Mouse (Mus musculus) hindbrain, postnatal 0 days (tissue): ENCODE results near the gene Srgap3. TPM values are rescaled to one million over a fixed set of nuclear protein-coding genes. Genes with fewer than 3 reads are reported as not detected.
A peak's percentile ranks its signal among the peaks of the same experiment; 100 is the strongest.

Experiments
- ATAC-seq: fragments of 200-750 bp; cut with Nextera tagmentation; 2 replicates; pipeline ENCODE4 v1.8.0; 2017; ENCODE audit warnings: mild to moderate bottlenecking, moderate TSS enrichment, moderate library complexity
- DNase-seq: peaks from one replicate; pipeline ENCODE4 v3.0.0-alpha.2; 2015; ENCODE audit warnings: low spot score
- H3K27ac ChIP-seq: fragments of 300-500 bp; sonication (generic); 2 replicates; pipeline ENCODE4 v1.5.1; 2014; ENCODE audit warnings: mild to moderate bottlenecking
- H3K27me3 ChIP-seq: fragments of 300-500 bp; sonication (generic); 2 replicates; pipeline ENCODE4 v1.6.1; 2014; ENCODE audit warnings: low read length, mixed read lengths; ENCODE audit not compliant: insufficient read depth
- H3K36me3 ChIP-seq: fragments of 300-500 bp; sonication (generic); 2 replicates; pipeline ENCODE4 v1.6.1; 2014; ENCODE audit warnings: low read length, mixed read lengths; ENCODE audit not compliant: insufficient read depth
- H3K4me1 ChIP-seq: fragments of 300-500 bp; sonication (generic); 2 replicates; pipeline ENCODE4 v1.6.1; 2014; ENCODE audit warnings: antibody characterized with exemption, low read length, mixed read lengths; ENCODE audit not compliant: insufficient read depth
- H3K4me2 ChIP-seq: fragments of 300-500 bp; sonication (generic); 2 replicates; pipeline ENCODE4 v1.6.1; 2014; ENCODE audit warnings: low read depth, mild to moderate bottlenecking, low read length, moderate library complexity, mixed read lengths
- H3K4me3 ChIP-seq: fragments of 300-500 bp; sonication (generic); 2 replicates; pipeline ENCODE4 v1.5.1; 2014; ENCODE audit warnings: low read length
- H3K9ac ChIP-seq: fragments of 300-500 bp; sonication (generic); replicated peaks from 2 replicates; pipeline ENCODE4 v1.6.1; 2014; ENCODE audit warnings: mild to moderate bottlenecking, low read length, moderate library complexity, mixed read lengths
- H3K9me3 ChIP-seq: fragments of 300-500 bp; sonication (generic); 2 replicates; pipeline ENCODE4 v1.6.1; 2016; ENCODE audit warnings: low read length, mixed read lengths
- CTCF ChIP-seq: IDR thresholded peaks from 2 replicates; pipeline ENCODE4 v1.5.1; 2016; ENCODE audit warnings: antibody characterized with exemption, control low read depth, low read depth
- WGBS: fragments of 180-500 bp; shearing (Covaris S2); extraction: QIAGEN DNeasy Blood & Tissue Kit; methylation state at CpG from one replicate; pipeline ENCODE4 v1.1.7; 2014; 5-methylcytosine and 5-hydroxymethylcytosine counted together
- polyA plus RNA-seq: library from polyadenylated mRNA; unstranded; fragments of >200 nt; fragmentation: Nextera tagmentation; extraction: Ambion mirVana; gene quantifications from 2 replicates; pipeline ENCODE4 v1.2.1, GENCODE M21; 2015
- total RNA-seq: library from RNA; depleted of rRNA; stranded (reverse); fragments of >200 nt; gene quantifications from 2 replicates; pipeline ENCODE4 v1.2.3, GENCODE M21; 2014

Srgap3 gene
- total and polyA plus RNA-seq, 2 experiments from 2014 or later = 23.7 to 55.8 TPM

DNA sequence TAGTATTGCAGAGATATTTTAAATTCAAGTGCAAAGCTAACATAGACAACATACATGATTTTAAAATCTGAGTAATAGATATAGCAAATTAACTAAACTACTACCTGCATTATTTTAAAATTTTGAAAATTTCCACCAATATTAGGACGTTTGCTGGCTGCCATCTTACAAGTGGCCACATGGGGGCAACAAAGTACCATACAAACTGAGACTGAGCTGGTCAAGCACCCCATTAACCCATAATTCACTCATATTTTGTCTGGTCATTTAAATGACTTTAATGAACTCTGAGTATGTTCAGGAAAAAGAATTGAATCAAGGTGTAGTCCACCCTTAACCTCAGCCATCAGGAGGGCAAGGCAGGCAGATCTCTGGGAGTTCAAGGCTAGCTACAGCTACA, 246.7 kb downstream of the Srgap3 start:
- Histone ChIP-seq H3K9me3 (no peaks in the 10 kb centered on the region), H3K36me3 (no peaks in the 10 kb centered on the region), H3K4me3 (no peak overlapping the region), H3K9ac (no peak overlapping the region), H3K4me2 (no peak overlapping the region), H3K4me1 (no peaks in the 10 kb centered on the region), H3K27ac (no peak overlapping the region), H3K27me3 (no peaks in the 10 kb centered on the region)
- peak; percentile 89 for TF ChIP-seq CTCF
- 0% methylated on average over 1 of the region's 1 CpGs for WGBS
- peak; percentile 69 for DNase-seq
- ATAC-seq = no peak

DNA sequence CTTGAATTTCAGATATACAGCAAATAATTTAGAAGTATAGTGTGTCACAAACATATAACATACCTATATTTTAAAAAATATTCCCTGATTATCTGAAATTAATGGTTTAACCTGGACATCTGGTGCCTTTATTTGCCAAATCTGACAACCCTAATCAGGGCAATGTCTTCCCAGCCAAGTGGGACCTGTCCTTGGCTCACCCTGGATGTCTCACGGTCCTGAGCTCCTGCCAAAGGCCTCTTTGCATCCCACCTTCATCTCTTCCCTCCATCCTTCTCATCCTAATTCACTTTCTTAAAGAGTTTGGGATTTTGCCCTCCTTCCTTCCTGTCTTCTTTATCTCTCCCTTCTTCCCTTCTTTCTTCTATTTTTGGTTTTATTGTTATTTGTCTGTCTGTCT, 248.0 kb downstream of the Srgap3 start:
- no peak for ATAC-seq
- DNase-seq = no peak
- no peak overlapping the region for H3K9ac ChIP-seq
- H3K27ac ChIP-seq = no peak overlapping the region
- no peaks in the 10 kb centered on the region for H3K27me3 ChIP-seq
- H3K9me3 ChIP-seq = no peaks in the 10 kb centered on the region
- no peaks in the 10 kb centered on the region for H3K4me1 ChIP-seq
- TF ChIP-seq CTCF = no peak
- H3K4me2 ChIP-seq = no peak overlapping the region
- 42% methylated on average over 1 of the region's 1 CpGs for WGBS
- no peak overlapping the region for H3K4me3 ChIP-seq
- H3K36me3 ChIP-seq = no peaks in the 10 kb centered on the region

DNA sequence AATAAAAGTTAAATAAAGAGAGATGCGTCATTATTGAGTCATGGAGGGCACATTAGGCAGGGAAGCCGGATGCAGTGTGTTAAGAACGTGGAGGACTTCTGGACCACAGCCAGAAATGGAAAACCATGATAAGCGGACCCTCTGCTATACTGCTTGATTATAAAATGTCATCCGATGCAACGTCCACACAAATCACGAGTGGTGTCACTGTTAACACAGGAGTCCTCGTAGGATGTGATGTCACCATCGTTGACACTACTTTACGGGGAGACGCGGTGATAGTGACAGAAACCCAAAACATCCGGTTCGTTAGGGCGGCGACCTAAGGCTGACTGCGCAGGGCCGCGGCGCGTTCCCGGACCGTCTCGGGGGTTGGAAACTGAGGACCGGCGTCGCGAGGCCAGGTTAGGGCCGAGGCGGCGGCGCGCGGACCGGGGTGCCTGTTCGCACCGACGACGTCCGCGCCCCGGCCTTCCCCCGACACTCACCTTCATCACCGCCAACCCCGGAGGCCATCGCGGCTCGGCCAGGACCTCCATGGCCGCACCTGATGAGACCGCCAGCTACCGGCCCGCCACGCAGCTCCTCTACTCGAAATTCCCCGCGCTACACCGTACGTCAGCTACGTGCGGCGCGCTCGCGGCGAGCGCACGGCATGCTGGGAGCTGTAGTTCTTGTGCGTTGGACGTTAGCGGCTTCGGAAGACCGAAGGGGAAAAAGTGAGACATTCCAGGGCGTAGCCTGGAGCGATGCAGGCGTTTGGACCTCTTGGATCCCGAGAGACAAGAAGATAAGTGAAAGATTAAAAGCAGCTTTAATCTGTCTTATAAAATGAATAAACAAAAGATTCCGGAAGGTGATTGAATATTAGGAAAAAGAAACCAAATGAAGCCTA, 250.8 kb downstream of the Srgap3 start, which contains the start of gene Rad18:
Gene Rad18, minus strand, starts transcription at position 631 of the 895 bp plus-strand sequence.
- H3K4me1 ChIP-seq = no peaks in the 10 kb centered on the region
- H3K4me2 ChIP-seq = peak within 1 kb of the TSS; percentile 87
- peak within 1 kb of the TSS; percentile 71 for H3K4me3 ChIP-seq
- no peaks in the 10 kb centered on the region for H3K27me3 ChIP-seq
- no peaks in the 10 kb centered on the region for H3K36me3 ChIP-seq
- ATAC-seq (peak; percentile 95), DNase-seq (peak; percentile 95)
- H3K27ac ChIP-seq = peak within 1 kb of the TSS; percentile 34; the same call in 1 of the 2 replicates
- TF ChIP-seq CTCF = no peak
- H3K9me3 ChIP-seq = no peaks in the 10 kb centered on the region
- under 1% methylated on average over 77 of the region's 77 CpGs for WGBS
- H3K9ac ChIP-seq = peak within 1 kb of the TSS; percentile 60

DNA sequence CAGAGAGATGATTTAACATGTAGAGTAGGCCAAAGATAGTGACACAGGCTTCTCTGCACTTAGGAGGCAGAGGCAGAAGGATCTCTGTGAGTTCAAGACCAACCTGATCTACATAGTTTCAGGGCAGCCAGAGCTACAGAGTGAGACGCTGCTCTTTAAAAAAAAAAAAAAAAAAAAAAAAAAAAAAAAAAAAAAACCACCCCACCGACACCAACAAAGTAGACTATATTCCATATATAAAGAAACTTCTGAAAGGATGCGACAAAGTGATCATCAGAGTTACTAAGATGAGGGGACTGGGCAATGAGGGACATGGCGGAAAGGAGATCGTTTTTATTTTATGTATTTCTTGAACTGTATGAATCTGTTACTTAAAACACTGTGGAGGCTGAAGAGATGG, 252.6 kb downstream of the Srgap3 start:
- H3K9ac ChIP-seq = no peak overlapping the region
- H3K36me3 ChIP-seq = no peaks in the 10 kb centered on the region
- H3K27me3 ChIP-seq = no peaks in the 10 kb centered on the region
- H3K4me3 ChIP-seq = no peak overlapping the region
- no peaks in the 10 kb centered on the region for H3K9me3 ChIP-seq
- no peak overlapping the region for H3K4me2 ChIP-seq
- no peaks in the 10 kb centered on the region for H3K4me1 ChIP-seq
- WGBS = 88% methylated on average over 5 of the region's 5 CpGs
- TF ChIP-seq CTCF = no peak
- DNase-seq = no peak
- ATAC-seq = no peak
- H3K27ac ChIP-seq = no peak overlapping the region

DNA sequence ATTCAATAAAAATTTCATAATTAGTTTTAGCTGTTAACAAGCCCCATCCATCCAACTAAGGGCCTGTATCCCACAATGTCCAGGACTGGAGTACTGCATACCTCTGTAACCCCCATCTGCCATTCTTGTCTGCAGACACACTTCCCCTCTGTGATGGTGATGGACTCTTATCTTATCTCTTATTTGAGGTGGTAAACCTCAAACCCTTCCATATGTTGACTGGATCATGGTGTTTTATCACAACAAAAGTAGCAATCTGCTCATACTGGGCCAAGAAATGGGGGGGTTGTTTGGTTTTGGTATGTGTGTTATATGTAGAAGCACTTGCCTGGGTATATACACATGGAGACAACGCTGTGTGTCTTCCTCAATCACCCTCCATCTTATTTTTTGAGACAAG, 255.5 kb downstream of the Srgap3 start:
- no peak overlapping the region for H3K27ac ChIP-seq
- WGBS = 94% methylated on average over 1 of the region's 1 CpGs

DNA sequence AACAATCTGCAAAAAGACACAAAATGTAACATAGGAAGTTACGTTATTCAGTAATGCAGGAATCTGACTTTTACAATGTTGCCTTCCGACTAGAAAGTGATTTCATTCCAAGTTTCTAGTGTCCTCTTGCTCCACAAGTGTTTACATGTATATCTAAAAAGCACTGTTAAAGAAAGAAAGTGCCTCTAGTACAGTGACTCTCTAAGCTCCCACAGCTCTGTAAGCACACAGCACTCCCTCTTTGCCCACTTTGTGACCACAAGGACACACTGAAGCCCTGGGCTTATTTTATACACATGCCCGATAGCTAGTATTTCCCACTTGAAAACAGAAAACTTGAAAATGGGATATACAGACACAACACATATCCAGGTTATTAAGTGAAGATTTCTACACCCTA, 259.0 kb downstream of the Srgap3 start:
- no peaks in the 10 kb centered on the region for H3K27me3 ChIP-seq
- no peaks in the 10 kb centered on the region for H3K36me3 ChIP-seq
- H3K9ac ChIP-seq = no peak overlapping the region
- no peak overlapping the region for H3K4me3 ChIP-seq
- H3K27ac ChIP-seq = no peak overlapping the region
- TF ChIP-seq CTCF = no peak
- H3K9me3 ChIP-seq = no peaks in the 10 kb centered on the region
- H3K4me2 ChIP-seq = no peak overlapping the region
- DNase-seq (no peak), ATAC-seq (no peak)
- no peaks in the 10 kb centered on the region for H3K4me1 ChIP-seq
- 95% methylated on average over 3 of the region's 3 CpGs for whole genome bisulfite sequencing

More for the DNA sequence above, 255.5 kb downstream of the Srgap3 start:
- Histone ChIP-seq H3K9me3 (no peaks in the 10 kb centered on the region), H3K9ac (no peak overlapping the region), H3K4me1 (no peaks in the 10 kb centered on the region), H3K4me3 (no peak overlapping the region), H3K4me2 (no peak overlapping the region), H3K36me3 (no peaks in the 10 kb centered on the region), H3K27me3 (no peaks in the 10 kb centered on the region)
- ATAC-seq = no peak
- no peak for TF ChIP-seq CTCF
- DNase-seq = no peak

DNA sequence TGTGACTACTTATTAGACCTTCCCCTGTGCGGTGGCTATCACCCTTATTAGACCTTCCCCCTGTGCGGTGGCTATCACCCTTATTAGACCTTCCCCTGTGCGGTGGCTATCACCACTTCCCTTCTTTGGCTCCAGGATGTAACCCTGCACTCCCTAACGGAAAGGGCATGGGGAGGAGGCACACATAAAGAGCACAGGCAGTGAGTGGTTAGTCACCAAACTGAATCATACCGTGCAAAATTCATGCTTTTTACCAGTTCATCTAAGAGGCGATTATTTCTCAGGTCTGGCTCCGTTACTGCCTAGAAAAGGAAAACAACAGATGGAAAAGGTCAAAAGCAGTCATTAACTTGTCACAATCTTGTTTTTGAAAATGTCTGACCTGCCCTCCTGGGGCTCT, 260.6 kb downstream of the Srgap3 start:
- no peaks in the 10 kb centered on the region for H3K36me3 ChIP-seq
- DNase-seq = no peak
- no peaks in the 10 kb centered on the region for H3K4me1 ChIP-seq
- H3K9ac ChIP-seq = no peak overlapping the region
- no peak for TF ChIP-seq CTCF
- WGBS = 85% methylated on average over 7 of the region's 7 CpGs
- H3K4me2 ChIP-seq = no peak overlapping the region
- H3K4me3 ChIP-seq = no peak overlapping the region
- no peak for ATAC-seq
- no peaks in the 10 kb centered on the region for H3K9me3 ChIP-seq
- H3K27ac ChIP-seq = no peak overlapping the region
- no peaks in the 10 kb centered on the region for H3K27me3 ChIP-seq
